Mouse (Mus musculus) hindbrain, embryonic 16.5 days (tissue): Measurements from ENCODE around the gene Gabarapl2. TPM values are rescaled to one million over a fixed set of nuclear protein-coding genes. Genes with fewer than 3 reads are reported as not detected.

Experiments
- ATAC-seq: fragments of 200-750 bp; cut with Nextera tagmentation; 2 replicates; pipeline ENCODE4 v1.8.0; 2017; ENCODE audit warnings: moderate TSS enrichment, moderate library complexity
- H3K27ac ChIP-seq: fragments of 300-500 bp; sonication (generic); 2 replicates; pipeline ENCODE4 v1.5.1; 2014; ENCODE audit warnings: low read depth, mild to moderate bottlenecking, control low read depth, low read length, moderate library complexity
- H3K27me3 ChIP-seq: fragments of 300-500 bp; sonication (generic); replicated peaks from 2 replicates; pipeline ENCODE4 v1.6.1; 2014; ENCODE audit warnings: low read length; ENCODE audit not compliant: control insufficient read depth, insufficient read depth
- H3K36me3 ChIP-seq: fragments of 300-500 bp; sonication (generic); 2 replicates; pipeline ENCODE4 v1.6.1; 2014; ENCODE audit warnings: mild to moderate bottlenecking, low read length, moderate library complexity, mixed read lengths; ENCODE audit not compliant: control insufficient read depth, insufficient read depth
- H3K4me1 ChIP-seq: fragments of 300-500 bp; sonication (generic); 2 replicates; pipeline ENCODE4 v1.6.1; 2014; ENCODE audit warnings: low read depth, low read length; ENCODE audit not compliant: control insufficient read depth, insufficient read depth
- H3K4me2 ChIP-seq: fragments of 300-500 bp; sonication (generic); 2 replicates; pipeline ENCODE4 v1.6.1; 2014; ENCODE audit warnings: mild to moderate bottlenecking, low read length, control low read depth, moderate library complexity
- H3K4me3 ChIP-seq: fragments of 300-500 bp; sonication (generic); 2 replicates; pipeline ENCODE4 v1.5.1; 2014; ENCODE audit warnings: mild to moderate bottlenecking, low read length, control low read depth, moderate library complexity
- H3K9ac ChIP-seq: fragments of 300-500 bp; sonication (generic); 2 replicates; pipeline ENCODE4 v1.6.1; 2014; ENCODE audit warnings: low read depth, mild to moderate bottlenecking, control low read depth, low read length, moderate library complexity
- H3K9me3 ChIP-seq: fragments of 300-500 bp; sonication (generic); 2 replicates; pipeline ENCODE4 v1.6.1; 2014; ENCODE audit warnings: mild to moderate bottlenecking, low read length, moderate library complexity; ENCODE audit not compliant: control insufficient read depth
- WGBS: fragments of 180-500 bp; shearing (Covaris S2); extraction: QIAGEN DNeasy Blood & Tissue Kit; methylation state at CpG from one replicate; pipeline ENCODE4 v1.1.7; 2014; 5-methylcytosine and 5-hydroxymethylcytosine counted together
- polyA plus RNA-seq: library from polyadenylated mRNA; unstranded; fragments of >200 nt; fragmentation: Nextera tagmentation; extraction: Ambion mirVana; gene quantifications from 2 replicates; pipeline ENCODE4 v1.2.1, GENCODE M21; 2015

Gene Gabarapl2
- polyA plus RNA-seq, 1 experiment from 2014 or later, result 469 TPM

DNA sequence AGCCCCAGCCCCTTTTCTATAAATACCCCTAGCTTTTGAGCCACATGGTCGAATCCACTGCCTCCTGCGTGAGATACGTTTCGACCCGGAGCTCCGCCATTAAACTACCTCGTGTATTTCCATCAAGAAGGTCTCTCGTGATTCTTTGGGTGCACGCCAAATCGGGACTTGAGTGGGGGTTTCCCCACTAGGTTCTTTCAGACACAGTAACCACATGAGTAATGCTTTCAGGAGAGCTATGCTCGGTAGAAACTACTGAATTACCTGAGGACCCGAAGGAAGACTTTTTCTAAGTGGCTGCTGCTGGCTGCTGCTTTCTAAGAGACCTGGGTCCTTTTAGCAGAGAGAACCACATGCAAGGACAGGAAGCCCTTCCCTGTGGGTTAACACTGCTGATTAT lies 33.6 kb downstream of the Gabarapl2 start:
- Histone ChIP-seq H3K9me3 (no peaks in the 10 kb centered on the region), H3K4me3 (no peak overlapping the region), H3K27me3 (no peaks in the 10 kb centered on the region), H3K9ac (no peak overlapping the region), H3K36me3 (peaks cover 8% of the 10 kb centered on the region; the same call in 1 of the 2 replicates), H3K4me1 (no peaks in the 10 kb centered on the region), H3K27ac (no peak overlapping the region), H3K4me2 (no peak overlapping the region)
- WGBS, result 95% methylated on average over 12 of the region's 12 CpGs
- ATAC-seq, result no peak

DNA sequence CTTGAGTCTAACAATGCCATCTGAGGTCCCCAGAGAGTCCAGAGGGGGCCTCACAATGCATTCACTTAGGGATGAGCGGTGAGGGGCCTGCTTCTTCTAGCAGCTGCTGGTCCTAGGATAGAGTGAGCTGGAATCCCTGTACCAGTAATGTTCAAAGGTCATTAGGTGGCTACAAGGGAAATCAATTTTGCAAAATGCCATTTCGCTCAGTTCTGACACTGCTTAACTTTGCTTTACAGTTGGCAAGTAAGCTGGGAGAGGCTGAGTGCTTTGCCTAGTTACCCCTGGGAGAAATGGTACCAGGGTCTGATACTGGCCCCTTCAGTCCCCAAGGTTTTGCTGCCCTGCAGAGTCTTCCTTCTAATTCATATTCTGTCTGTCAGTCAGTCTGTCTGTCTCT lies 35.2 kb downstream of the Gabarapl2 start:
- Histone ChIP-seq H3K9ac (no peak overlapping the region), H3K4me2 (no peak overlapping the region), H3K4me3 (no peak overlapping the region), H3K4me1 (no peaks in the 10 kb centered on the region), H3K9me3 (no peaks in the 10 kb centered on the region), H3K36me3 (peaks cover 8% of the 10 kb centered on the region; the same call in 1 of the 2 replicates), H3K27me3 (no peaks in the 10 kb centered on the region), H3K27ac (no peak overlapping the region)
- ATAC-seq, result no peak
- 91% methylated on average over 2 of the region's 2 CpGs for WGBS

GRCm38 (mm10) chr8:111976326-111976725 lies 35.8 kb downstream of the Gabarapl2 start:
- Histone ChIP-seq H3K27me3 (no peaks in the 10 kb centered on the region), H3K9ac (no peak overlapping the region), H3K4me1 (no peaks in the 10 kb centered on the region), H3K27ac (no peak overlapping the region), H3K4me2 (no peak overlapping the region), H3K9me3 (no peaks in the 10 kb centered on the region), H3K4me3 (no peak overlapping the region), H3K36me3 (peaks cover 8% of the 10 kb centered on the region; the same call in 1 of the 2 replicates)
- ATAC-seq, result no peak
- WGBS, result 92% methylated on average over 2 of the region's 2 CpGs

DNA sequence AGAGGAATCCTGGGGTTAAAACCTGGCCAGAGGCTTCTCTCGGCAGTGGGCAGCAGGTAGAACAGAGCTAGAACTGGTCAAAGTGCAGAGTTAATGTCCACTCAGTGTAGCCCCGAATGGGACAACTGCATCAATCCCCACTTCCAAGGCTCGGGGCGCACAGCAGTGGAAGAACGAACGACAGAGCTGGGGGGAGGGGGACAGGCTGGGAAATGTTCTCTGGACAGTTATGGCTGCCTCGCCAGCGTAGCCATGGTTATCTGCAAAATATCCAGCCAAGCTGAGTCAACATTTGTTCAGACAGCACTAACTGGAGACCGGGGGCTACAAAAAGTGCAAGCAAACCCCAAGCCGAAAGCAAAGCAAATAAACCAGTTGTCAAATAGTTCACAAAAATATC lies 37.6 kb downstream of the Gabarapl2 start:
- no peaks in the 10 kb centered on the region for H3K9me3 ChIP-seq
- H3K36me3 ChIP-seq, result peaks cover 5% of the 10 kb centered on the region
- no peaks in the 10 kb centered on the region for H3K27me3 ChIP-seq
- no peak overlapping the region for H3K4me3 ChIP-seq
- no peak overlapping the region for H3K9ac ChIP-seq
- H3K4me2 ChIP-seq, result no peak overlapping the region
- ATAC-seq, result no peak
- no peaks in the 10 kb centered on the region for H3K4me1 ChIP-seq
- no peak overlapping the region for H3K27ac ChIP-seq
- WGBS, result 72% methylated on average over 10 of the region's 10 CpGs

GRCm38 (mm10) chr8:111982116-111982515 lies 41.6 kb downstream of the Gabarapl2 start:
- Histone ChIP-seq H3K9ac (no peak overlapping the region), H3K4me2 (no peak overlapping the region), H3K36me3 (no peaks in the 10 kb centered on the region; the same call in none of the 2 replicates), H3K4me3 (no peak overlapping the region), H3K27me3 (no peaks in the 10 kb centered on the region), H3K27ac (no peak overlapping the region), H3K9me3 (no peaks in the 10 kb centered on the region), H3K4me1 (no peaks in the 10 kb centered on the region)
- 80% methylated on average over 7 of the region's 7 CpGs for WGBS
- no peak for ATAC-seq

DNA sequence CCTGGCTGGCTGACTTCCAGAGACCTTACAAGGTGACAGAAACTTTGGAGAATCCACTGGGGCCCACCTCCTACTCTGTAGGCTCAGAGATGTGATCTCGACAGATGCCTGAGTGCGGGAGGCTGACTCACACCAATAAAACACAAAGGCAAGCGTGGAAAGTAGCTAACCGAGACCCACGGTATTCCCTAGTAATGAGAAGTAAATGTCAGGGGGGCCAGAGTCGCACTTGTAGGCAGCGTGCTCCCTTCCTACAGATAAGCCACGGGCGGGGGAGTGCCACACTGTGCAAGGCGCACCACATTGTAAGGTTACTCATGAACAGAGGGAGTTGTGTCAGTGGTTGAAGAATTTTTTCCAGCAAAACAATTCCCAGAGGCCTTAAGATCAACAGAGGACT lies 44.0 kb downstream of the Gabarapl2 start:
- Histone ChIP-seq H3K4me2 (no peak overlapping the region), H3K36me3 (peaks cover 7% of the 10 kb centered on the region)
- WGBS, result 89% methylated on average over 10 of the region's 10 CpGs

DNA sequence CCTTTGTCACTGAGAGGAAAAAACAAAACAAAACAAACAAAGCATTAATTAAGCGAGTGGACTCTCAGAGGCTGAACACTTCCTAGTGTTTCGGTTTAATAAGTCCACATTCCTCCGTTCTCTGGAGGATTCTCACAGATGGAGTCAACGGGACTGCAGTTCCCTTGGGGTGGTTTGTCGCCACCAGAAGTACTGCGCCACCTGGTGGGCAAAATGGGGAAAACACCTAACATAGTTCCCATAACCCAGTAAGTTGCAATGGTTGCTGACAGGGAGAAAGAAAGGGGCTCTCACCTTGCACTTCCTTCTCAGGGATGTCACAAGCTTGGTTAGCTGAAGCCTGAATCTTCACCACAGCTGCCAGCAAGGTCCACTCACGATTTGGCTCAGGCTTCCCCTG lies 49.4 kb downstream of the Gabarapl2 start:
- H3K36me3 ChIP-seq, result peaks cover 17% of the 10 kb centered on the region
- H3K27me3 ChIP-seq, result no peaks in the 10 kb centered on the region
- no peak overlapping the region for H3K27ac ChIP-seq
- WGBS, result 15% methylated on average over 7 of the region's 7 CpGs
- peaks cover 5% of the 10 kb centered on the region for H3K4me1 ChIP-seq
- H3K9me3 ChIP-seq, result no peaks in the 10 kb centered on the region
- H3K4me2 ChIP-seq, result no peak overlapping the region
- no peak overlapping the region for H3K4me3 ChIP-seq
- ATAC-seq, result no peak
- no peak overlapping the region for H3K9ac ChIP-seq

More for the DNA sequence above, 44.0 kb downstream of the Gabarapl2 start:
- no peaks in the 10 kb centered on the region for H3K9me3 ChIP-seq
- no peak overlapping the region for H3K27ac ChIP-seq
- H3K9ac ChIP-seq, result no peak overlapping the region
- no peak overlapping the region for H3K4me3 ChIP-seq
- H3K27me3 ChIP-seq, result no peaks in the 10 kb centered on the region
- no peaks in the 10 kb centered on the region for H3K4me1 ChIP-seq
- ATAC-seq, result no peak

GRCm38 (mm10) chr8:111991278-111991677 lies 50.8 kb downstream of the Gabarapl2 start:
- H3K9me3 ChIP-seq, result no peaks in the 10 kb centered on the region
- H3K9ac ChIP-seq, result peak overlapping the region; percentile 82; the same call in 1 of the 2 replicates
- WGBS, result 61% methylated on average over 8 of the region's 8 CpGs
- ATAC-seq, result no peak
- peak overlapping the region; percentile 75 for H3K4me2 ChIP-seq
- peak overlapping the region; percentile 73 for H3K4me3 ChIP-seq
- H3K4me1 ChIP-seq, result peaks cover 5% of the 10 kb centered on the region
- H3K36me3 ChIP-seq, result peaks cover 24% of the 10 kb centered on the region
- no peak overlapping the region for H3K27ac ChIP-seq
- H3K27me3 ChIP-seq, result no peaks in the 10 kb centered on the region

DNA sequence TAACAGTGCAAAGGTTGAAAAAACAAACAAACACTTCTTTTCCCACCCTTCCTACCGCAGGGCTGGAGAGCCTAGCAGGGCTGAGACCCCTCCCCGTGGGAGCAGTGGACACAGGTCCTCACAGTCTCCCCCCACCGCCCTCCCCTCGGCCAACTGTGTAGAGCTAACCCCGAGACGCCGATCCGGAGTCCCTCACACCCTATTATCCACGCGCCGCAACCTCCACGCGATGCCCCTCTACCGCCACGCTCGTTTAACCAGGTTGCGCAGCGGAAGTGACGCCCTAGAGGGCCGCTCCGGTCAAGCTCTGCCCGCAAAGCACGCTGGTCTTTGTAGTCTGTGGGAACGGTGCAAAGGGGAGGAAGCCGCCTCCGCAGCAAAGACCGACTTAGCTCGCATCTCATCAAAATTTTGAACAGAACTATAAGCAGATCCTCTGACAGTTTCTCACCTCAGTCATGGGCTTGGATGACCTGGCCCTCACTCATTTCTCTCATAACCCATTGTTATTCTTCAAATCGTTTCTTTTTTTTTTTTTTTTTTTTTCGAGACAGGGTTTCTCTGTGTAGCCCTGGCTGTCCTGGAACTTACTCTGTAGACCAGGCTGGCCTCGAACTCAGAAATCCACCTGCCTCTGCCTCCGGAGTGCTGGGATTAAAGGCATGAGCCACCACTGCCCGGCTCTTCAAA lies 51.7 kb downstream of the Gabarapl2 start, which contains the start of gene Adat1:
Gene Adat1, minus strand, starts transcription at position 290 of the 690 bp plus-strand sequence.
- peaks cover 29% of the 10 kb centered on the region for H3K36me3 ChIP-seq
- WGBS, result 5% methylated on average over 33 of the region's 33 CpGs

More for the DNA sequence above, 51.7 kb downstream of the Gabarapl2 start, which contains the start of gene Adat1:
- Histone ChIP-seq H3K4me1 (peaks cover 5% of the 10 kb centered on the region), H3K4me2 (peak within 1 kb of the TSS; percentile 75), H3K9me3 (no peaks in the 10 kb centered on the region), H3K4me3 (peak within 1 kb of the TSS; percentile 73), H3K27ac (peak within 1 kb of the TSS; percentile 58), H3K9ac (peak within 1 kb of the TSS; percentile 82), H3K27me3 (no peaks in the 10 kb centered on the region)
- peak; percentile 98 for ATAC-seq
